Mouse (Mus musculus) urinary bladder, postnatal 36 days (tissue): ENCODE measurements around the gene Satb1.

Source experiments
- DNase-seq, 2 experiments: peaks; one replicate each; pipeline ENCODE4 v3.0.0; 2022; ENCODE audit warnings: low spot score in 2 of 2, mixed read lengths in 1 of 2

Gene Satb1

DNA sequence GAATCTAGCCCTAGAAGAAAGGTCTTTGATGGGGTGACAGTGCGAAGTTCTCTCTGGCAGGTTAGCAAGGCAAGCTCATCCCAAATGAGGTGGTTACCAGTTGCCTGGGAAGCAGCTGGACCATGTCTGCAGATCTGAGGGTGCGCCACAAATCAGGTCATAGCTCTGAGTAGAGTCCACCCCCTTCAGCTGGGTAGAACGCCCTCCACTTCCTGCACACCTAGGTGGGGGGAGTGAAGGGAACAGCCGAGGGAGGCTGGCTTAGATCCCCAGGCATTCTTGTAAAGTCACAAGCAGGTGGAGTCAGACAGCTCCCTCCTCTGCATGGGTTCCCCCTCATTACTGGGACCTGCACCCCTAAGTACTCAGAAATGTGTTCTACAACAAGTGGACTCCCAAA, 6.6 kb downstream of the Satb1 start:
- no peak for DNase-seq

DNA sequence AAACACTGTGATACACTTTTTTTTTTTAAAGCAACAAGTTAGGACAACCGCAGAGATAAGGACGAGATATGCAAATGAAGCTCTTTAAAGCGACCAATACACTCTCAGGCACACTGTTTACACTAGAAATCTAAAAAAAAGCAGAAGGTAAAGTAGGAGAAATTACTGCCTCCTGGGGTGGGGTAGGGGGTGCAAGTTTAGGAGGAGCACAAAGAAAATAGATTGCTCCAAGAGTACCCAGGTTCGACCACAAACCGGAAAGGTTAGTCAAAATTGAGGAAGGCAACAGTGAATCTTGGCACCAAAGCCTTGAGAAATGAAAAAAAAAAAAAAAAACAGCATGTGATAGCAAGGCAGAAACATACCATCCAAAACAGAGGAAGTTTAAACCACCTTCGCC, 18.8 kb downstream of the Satb1 start:
- DNase-seq, result no peak

DNA sequence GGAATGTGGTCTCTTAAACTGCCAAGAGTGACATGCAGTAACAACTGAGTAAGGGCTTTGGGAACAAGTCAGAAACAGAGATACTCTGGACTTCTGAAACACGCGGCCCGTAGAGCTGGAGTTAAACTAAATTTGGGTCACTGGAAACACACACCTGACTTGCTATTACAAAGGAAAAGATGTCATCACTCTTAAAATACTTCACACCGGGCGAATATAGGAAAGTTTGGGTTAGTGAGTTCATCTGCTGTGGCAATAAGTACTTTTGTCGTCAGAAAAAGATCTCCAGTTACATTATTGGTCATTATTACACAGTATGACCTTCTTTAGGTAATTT, 19.3 kb downstream of the Satb1 start:
- DNase-seq, result no peak

DNA sequence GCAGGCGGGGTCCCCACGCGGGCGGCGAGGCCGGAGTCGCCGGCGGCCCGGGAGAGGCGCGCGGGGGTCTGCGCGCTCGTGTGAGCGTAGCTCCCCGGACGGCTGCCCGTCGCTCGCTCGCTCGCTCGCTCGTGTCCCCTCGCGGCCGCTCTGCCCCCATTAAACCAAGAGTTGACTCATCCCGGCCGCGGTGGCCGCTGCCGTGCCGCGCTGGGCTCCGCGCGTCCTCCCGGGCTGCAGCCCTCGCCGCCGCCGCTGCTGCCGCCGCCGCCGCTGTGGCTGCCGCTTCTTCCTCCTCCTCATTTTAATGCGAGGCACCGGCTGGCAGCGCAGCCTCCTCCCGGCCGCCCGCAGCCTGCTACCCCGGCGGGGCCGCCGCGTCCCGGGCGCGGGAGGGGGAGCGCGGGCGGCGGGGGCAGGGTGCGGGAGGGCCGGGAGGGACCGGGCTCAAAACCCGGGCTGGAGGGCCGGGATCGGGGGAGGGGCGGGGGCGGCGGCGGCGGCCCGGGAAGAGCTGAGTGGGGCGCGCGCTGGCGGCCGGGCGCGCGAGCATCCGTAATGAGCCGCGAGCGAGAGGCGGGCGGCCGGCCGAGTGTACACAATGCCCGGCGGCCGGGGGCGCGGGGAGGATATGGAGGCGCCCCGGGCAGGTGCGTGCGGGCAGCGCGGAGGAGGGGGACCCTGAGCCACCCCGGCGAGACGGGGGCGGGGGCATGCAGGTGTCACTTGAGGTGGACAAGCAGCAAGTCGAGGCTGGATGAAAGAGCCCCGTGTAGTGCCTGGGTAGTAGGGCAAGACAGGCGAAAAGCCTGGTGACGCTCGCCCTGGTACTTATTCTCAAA, 19.9 kb downstream of the Satb1 start:
- peak; percentile 31 to 35 for DNase-seq

DNA sequence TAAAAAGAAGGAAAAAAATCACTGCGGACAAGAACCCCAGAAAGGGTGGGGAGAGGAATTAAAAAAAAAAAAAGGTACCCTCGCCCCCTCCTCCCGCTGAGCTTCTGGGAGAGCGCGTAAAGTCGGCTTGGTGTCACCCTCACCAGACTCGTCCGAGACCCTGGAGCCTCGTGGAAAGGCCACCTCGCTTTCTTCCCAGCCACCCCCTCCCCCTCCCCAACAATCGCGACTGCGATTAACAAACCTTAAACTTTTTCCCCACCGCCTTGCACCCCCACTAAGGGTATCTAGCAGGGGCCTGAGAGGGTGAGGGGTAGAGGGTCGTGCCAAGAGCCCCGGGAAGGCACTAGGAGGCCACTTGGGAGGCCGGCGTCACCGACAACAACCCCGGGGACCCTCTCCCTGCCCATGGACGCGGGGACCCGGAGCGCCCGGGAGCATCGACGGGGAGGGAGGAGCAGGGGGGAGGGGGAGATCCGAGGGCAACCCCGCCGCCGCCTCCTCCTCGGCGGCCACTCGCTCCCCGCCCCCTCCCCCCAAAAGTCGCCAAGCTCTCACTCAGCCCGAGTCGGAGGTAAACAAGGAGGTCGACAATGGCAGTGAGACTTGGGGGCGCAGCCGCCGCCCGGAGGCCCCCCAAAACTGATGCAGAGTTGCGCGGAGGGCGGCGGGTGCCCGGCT, 20.7 kb downstream of the Satb1 start:
- DNase-seq, result no peak

DNA sequence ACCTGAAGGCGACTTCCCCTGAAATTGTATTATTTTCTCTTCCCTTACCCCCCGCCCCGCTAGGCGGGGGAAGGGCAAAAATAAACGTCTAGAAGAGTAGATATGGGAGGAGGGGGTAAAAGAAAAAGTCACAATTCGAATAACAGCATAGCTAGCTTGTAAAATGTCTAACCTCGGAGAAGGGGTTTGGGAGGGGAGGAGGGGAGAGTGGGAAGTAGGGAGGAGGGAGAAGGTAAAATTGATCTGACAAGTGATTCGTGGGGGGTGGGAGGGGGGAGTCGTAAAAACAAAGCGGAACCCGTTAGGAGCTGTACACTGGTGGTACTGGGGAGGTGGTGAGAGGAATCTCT, 21.2 kb downstream of the Satb1 start:
- no peak for DNase-seq

DNA sequence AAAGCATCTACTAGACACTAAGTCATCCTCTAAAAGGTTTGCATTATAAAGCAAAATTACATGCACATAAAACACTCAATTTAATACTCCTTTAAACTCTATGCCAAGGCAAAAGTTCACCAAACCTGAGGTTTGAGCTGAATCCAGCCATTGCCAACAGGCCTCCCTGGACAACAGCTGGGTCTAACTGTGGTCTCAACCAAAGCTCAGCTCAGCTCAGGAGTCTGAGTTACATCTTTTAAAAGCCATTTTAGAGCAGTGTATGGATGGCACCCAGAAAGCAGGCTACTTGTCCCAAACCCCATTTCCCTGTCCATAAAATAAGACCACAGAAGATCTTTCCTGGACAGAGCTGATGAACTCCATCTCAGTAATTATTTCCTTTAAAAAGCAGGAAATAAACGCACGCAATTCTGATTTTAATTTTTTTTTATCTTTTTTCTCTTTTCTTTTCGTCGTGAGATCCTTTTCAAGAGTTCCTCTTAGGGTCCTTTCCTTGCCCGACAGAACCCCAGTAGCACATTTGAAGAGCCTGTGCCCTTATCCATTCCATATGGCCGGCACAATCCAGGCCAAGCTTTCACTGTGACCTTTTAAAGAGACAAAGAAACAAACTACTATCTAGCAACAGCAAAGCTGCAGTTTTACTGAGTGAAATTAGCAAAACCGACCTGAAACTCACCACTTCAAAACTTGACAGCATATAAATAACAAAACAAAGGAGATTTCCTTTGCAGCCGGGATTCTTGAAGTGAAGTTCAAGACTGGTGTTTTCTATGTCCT, 21.8 kb downstream of the Satb1 start:
- DNase-seq, result peak; percentile 50

DNA sequence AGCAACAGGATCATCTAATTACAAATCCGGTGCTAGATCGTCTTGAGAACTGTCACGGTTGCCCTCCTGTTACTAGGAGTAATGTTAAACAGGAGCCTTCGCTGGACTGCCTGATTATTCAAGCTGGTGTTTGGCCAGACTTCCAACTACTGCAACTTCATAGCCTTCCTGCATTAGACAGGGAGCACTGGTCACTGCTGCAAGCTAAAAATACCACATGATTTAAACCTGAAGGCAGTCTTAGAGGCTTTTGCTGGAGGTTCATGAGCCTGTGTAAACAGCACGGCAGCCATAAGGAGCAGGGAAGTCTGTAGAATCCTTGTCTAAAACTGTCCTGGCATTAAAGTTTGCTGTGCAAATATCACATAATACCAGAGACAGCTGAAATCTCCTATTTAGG, 25.7 kb downstream of the Satb1 start:
- no peak for DNase-seq

DNA sequence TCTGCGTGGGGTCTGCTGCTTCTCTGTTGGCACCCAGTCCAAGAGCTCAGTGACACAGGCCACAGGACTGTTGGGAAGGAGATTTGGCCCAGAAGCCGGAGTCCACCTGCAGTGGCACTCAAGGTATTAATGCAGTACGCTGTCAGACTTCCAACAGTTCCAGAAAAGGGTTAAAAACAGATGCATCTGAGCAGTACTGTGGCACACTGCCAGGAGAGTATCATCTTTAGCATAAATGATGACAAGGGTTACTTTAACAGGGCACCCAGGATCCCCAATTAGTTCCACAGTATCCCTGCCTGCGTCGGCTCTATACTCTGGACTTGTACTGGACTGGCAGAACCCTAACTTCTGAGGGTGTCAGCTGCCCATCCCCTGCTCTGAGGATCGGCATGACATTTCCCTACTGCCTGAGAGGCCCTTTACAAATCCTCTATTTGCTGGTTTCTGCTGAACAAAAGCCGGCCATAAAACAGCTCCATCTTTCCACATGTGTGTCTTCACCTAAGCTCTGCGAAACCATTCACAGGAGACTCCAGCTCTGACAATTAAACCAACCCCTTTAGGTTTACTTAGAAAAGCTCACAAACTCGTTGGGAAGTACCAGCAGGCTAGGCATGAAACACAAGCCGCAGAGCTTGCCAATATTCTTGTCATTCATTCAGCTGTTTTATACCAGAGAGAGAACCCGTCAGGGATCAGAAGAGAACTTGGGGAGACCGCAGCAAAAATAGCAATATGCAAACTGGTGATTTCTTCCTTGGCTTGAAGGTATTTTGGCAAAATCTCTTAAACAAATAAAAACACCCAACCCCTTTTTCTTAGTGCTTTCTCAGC, 26.7 kb downstream of the Satb1 start:
- DNase-seq, result no peak

DNA sequence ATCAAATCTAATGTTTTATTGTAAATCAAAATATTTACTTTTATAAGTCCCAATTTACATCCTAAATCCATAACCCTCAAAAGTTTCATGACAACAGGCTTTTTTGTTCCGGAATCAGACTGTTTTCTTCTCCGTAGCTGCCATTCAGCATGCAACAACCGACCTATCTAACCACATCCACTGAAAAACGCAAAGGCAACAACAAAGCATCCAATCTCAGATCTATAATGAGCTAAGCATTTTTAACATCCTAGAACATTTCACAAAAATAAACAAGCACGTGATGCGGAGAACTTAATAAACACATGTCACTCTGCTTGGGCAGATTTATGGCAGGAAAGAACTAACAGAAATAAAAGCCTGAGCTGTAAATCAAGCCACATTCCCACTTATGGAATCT, 32.9 kb downstream of the Satb1 start:
- DNase-seq, result no peak

DNA sequence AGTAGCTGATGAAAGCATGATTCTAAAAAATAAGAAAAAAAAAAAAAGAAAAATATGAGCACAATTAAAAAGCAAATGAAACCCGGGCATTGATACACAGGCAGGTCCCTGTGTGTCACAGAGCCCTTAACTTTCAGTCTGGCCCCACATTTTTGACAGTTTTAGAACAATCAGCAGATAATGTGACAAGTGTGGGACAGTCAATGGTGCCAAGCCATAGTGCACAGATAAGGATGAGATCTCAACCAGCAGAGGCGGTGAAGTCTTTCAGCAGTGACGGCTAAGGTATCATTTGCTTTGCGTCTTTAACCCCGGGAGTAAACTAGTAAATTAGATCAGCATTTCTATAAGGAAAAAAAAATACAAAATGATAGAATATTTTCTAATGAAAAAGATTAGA, 36.6 kb downstream of the Satb1 start:
- no peak for DNase-seq

DNA sequence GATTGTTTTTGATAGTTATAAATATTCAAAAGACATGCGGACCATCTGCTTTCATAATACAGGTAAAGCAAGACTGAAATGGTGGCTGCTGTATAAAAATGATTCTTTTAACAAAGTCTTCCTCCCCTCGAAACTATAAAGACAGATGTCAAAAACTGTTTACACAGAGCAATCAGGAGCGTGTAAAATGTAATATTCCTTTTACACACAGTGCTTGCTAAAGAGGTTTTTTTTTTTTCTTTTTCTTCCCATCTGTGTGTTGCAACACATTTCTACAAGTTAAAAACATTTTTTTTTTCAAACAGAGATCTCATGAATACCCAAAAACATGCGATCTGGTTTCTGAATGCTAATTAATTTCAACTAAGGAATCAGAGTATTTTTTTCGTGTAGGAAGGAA, 41.9 kb downstream of the Satb1 start:
- no peak for DNase-seq

DNA sequence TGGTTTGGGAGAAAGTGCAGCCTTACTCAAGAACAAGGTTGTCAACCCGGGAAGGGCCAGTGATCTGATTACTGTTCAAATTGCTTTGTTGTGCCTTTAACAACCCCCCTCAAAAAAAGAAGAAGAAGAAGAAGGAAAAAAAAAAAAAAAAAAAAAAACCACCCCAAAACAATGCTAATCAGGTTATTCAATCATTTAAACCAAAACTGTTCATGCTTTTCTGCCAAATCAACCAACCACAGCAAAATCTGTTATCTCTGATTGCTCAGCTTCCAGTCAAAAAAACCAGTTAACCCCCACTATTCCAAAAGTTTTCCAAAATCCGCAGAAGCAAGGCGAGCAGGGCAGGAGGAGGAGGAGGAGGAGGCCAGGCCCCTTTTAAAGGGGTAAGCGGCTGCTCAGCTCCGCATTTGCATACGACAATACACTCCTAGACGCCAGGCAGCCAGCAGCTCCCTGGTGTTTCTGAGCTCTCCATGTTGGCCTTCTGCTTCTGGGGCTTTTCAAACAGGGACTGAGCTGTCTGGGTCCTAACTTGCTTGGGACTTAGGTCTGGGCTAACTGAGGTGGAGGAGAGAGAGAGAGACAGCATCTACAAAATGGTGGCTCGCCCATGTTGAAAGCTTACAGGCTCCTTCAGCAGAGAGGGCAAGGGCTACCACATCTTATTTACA, 42.6 kb downstream of the Satb1 start:
- DNase-seq, result no peak

DNA sequence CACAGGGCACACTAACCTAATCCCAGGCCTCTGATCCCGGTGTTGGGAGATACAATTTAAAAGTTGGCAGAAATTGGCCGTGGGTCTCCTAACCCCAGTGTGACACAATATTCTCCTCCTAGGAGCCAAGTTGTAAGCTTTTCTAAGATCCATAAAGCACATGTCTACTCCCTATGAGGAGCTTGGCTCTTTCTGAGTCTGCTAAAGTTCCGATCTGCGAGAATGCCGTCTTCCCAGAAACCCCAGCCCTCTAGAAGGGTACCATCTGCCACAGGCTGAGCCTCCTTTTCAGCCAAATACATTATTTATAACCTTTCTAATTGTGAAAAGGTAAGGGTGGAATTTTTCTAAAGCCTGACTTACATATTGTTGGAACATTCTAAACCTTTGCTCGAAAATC, 43.3 kb downstream of the Satb1 start:
- DNase-seq, result no peak

DNA sequence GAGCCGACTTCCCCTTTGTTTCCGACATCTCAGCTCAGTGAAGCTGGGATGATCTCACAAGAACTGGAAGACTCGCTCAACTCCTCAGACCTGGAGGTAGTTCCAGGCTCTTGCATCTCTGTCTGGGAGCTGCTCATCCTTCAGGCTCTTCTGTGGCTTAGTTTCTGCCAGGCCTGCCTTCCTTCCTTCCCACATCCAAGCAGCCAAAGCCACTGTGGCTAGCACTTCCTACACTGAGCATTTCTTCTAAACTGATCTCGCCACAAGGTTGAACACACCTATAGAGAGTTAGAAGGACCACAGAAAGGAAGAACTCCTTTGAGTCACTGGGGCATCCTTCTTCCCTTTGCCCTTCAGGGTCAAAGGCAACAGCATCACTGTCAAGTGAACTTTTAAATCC, 44.0 kb downstream of the Satb1 start:
- DNase-seq, result no peak

DNA sequence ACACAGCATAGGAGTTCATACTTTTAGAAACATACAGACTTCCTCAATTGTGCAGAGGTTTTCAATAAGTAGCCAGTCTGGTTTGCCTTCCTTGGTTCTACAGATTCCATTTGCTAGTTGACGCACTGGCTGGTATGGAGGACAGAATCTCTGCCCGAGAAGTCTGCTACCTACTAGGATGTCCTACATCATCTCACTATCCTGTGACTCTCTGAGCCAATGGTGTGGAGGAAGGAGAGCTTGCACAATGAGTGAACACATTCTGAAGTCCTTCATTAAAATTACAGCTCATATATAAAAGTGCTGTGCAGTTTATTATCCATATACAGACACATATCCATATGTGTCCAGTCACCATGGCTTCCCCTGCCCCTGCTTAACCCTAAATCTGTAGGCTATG, 45.1 kb downstream of the Satb1 start:
- no peak for DNase-seq

DNA sequence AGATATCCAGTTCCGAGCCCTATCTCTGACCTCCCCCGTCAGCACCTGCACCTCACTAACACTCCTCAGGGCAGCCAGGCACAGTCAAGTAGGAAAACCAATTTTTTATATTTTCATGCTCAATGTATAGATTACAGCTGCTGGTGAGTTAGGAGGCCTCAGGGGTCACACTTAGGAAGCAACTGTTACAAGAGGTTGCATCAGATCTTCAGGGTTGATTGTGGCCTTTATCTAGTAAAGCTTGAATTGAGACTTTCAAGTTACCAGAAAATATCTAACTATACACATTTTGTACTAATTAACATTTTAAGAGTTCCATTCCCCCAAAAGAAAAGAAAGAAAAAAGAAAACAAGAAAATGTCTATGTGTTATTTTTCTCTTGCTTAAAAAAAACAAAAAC, 47.0 kb downstream of the Satb1 start:
- no peak for DNase-seq

DNA sequence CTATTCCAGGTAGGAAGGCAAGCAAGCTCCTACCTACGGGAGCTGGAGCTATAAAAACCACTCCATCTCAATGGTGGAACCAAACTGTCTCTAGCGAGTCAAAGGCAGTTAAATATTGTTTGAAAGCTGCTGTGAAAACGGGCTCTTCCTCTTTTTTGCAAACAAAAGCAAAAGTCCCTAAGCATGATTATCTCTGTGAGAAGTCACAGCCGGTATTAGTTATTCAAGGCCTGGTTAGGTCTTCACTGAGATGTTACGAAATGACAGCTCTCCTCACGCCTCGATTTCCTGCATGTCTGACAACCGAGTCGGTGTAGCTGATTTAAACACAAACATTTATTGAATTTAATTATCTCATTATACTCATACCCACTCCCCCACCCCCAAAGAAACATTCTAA, 48.2 kb downstream of the Satb1 start:
- no peak for DNase-seq

DNA sequence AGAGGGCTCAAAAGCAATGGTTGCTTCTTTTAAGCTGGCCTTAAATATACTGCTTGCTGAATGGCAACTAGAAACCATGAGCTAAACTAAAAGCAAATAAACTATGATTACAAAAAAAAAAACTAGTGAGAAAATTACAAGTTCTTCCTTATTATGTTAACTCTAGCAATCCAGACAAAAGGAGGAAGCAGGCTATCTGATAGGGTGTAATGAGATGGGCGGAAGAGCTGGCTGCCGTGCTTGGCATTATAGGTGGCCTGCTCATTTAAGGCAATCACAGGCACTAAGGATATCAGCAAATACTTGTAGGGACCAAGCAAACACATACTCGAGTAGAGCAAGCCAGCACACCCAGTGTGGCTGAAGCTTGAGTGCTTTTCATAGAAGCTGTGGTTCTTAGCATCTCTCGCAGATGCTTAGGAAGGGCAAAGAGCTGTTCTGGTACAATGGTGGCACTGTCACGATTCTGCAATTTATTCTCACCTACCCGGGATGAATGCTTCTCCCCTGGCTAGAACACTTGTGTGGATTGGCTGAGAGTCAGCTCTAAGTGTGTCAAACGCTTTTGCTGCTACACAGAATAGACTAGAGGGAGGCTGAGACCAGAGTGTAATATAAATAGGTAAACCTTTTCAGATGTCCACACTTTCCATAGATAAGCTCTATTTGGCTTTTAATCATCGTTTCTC, 49.4 kb downstream of the Satb1 start:
- no peak for DNase-seq

DNA sequence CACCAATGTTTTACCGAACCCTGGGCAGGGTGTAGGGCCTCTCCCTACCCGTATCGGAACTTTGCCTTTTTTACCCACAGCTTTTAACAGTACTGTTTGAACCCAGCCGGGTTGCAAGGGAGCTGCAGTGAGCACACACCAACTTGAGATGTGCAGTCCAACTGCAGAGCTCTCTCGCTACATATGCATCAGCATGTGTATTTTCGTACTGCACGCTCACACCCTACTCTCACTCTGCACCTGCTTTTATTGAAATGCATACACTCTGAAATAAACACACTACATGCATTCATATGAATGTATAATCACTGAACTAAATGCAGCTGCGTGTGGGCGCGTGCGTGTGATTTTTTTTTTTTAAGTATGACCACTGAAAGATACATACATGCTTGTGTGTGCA, 53.1 kb downstream of the Satb1 start:
- DNase-seq, result no peak

DNA sequence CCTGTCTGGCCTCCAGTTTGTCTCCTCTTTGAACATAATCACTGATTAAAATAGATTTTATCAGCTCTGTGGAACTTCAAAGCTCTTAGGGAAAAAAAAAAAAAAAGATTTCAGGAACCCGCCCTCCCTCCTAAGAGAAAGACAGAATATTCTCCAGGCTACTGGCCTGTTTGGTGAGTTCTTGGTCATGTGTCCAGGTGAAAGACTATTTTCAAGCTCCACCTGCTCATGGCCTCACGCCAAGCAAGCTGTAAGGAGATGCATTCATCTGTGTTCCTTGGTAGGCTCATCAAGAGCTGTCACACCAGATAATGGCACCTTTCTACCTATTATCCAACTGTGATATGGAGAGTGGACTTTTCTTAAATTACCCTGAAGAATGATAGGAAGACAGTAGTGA, 54.1 kb downstream of the Satb1 start:
- DNase-seq, result no peak
